Mouse (Mus musculus) c-Kit-positive CD71-negative TER-119-negative erythroid progenitor cells, embryonic 14.5 days (primary cell): ENCODE results near the gene Arsg.

Source experiments
- DNase-seq: peaks from one replicate; pipeline ENCODE4 v3.0.0-alpha.2; 2013; ENCODE audit warnings: low read depth

The Arsg gene

GRCm38 (mm10) chr11:109587019-109587418 is 113.8 kb downstream of the Arsg start:
- no peak for DNase-seq

- no peak for DNase-seq
Measured at GRCm38 (mm10) chr11:109587638-109588374, 114.6 kb downstream of the Arsg start.

- DNase-seq, result no peak
Measured at GRCm38 (mm10) chr11:109590012-109590411, 116.8 kb downstream of the Arsg start.

- no peak for DNase-seq
Measured at GRCm38 (mm10) chr11:109591511-109591910, 118.3 kb downstream of the Arsg start.

GRCm38 (mm10) chr11:109593200-109593981 is 120.2 kb downstream of the Arsg start:
- DNase-seq, result no peak

GRCm38 (mm10) chr11:109594761-109595160 is 121.6 kb downstream of the Arsg start:
- no peak for DNase-seq

GRCm38 (mm10) chr11:109598778-109599570 is 125.8 kb downstream of the Arsg start:
- no peak for DNase-seq

- DNase-seq, result no peak
Measured at GRCm38 (mm10) chr11:109607600-109607999, 134.4 kb downstream of the Arsg start.

- no peak for DNase-seq
Measured at GRCm38 (mm10) chr11:109608976-109609625, 135.9 kb downstream of the Arsg start.

- DNase-seq, result no peak
Measured at GRCm38 (mm10) chr11:109610046-109610794, 137.0 kb downstream of the Arsg start.

- no peak for DNase-seq
Measured at GRCm38 (mm10) chr11:109610795-109611302, 137.7 kb downstream of the Arsg start.

GRCm38 (mm10) chr11:109611303-109612149 is 138.4 kb downstream of the Arsg start, which contains the start of gene Wipi1:
Gene Wipi1 (minus strand): TSS chr11:109611967.
- DNase-seq, result peak; percentile 95

- DNase-seq, result no peak
Measured at GRCm38 (mm10) chr11:109612871-109613529, 139.8 kb downstream of the Arsg start.

- no peak for DNase-seq
Measured at GRCm38 (mm10) chr11:109615286-109615685, 142.1 kb downstream of the Arsg start.

- DNase-seq, result no peak
Measured at GRCm38 (mm10) chr11:109616352-109616751, 143.2 kb downstream of the Arsg start.

GRCm38 (mm10) chr11:109616766-109617165 is 143.6 kb downstream of the Arsg start:
- no peak for DNase-seq

- peak; percentile 66 for DNase-seq
Measured at GRCm38 (mm10) chr11:109619055-109619454, 145.9 kb downstream of the Arsg start.

- DNase-seq, result no peak
Measured at GRCm38 (mm10) chr11:109620356-109620755, 147.2 kb downstream of the Arsg start.

GRCm38 (mm10) chr11:109621183-109621582 is 148.0 kb downstream of the Arsg start:
- DNase-seq, result peak; percentile 65
